Mouse (Mus musculus): ENCODE measurements around the gene Aldh16a1.

DNA sequence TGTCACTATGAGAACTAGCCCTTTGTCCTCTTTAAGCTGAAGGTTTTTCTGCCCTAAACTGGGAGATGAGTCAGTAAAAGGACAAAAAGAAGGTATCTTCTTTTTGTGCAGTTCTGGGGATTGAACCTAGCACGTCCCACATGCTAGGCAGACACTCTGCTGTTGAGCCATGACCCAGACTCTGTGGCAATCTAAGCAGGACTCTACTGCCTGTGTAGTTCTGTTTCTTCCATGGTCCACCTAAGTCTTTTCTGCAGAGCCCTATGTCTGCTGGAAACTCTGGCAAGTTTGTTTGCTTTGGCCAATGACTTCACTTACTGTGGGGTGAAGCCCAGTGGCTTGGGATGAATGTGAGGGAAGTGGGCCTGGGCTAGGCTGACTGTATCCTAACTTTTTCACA, 16.0 kb downstream of the Aldh16a1 start:
- TF ChIP-seq POLR2A (IDR thresholded peaks at IDR 0.05; ENCODE audit: control insufficient read depth, low read depth, low read length) (no peak), CTCF (IDR thresholded peaks at IDR 0.05; ENCODE audit: control insufficient read depth, insufficient read depth, insufficient replicate concordance, low read depth, low read length) (no peak)
